Mouse (Mus musculus) neural tube, embryonic 14.5 days (tissue): ENCODE measurements around the gene Ccl19. TPM values are rescaled to one million over a fixed set of nuclear protein-coding genes. Genes with fewer than 3 reads are reported as not detected.
"Not testable (repeated sequence)": the region's sequence is repeated elsewhere in the genome, so short reads cannot be mapped to it uniquely, and the experiment has no call there.

ENCODE experiments used
- ATAC-seq: fragments of 200-750 bp; cut with Nextera tagmentation; 2 replicates; pipeline ENCODE4 v1.8.0; 2017; ENCODE audit warnings: low read depth, mild to moderate bottlenecking, moderate TSS enrichment, moderate library complexity
- H3K27ac ChIP-seq: fragments of 300-500 bp; sonication (generic); 2 replicates; pipeline ENCODE4 v1.5.1; 2014; ENCODE audit warnings: low read depth, mild to moderate bottlenecking, control low read depth, low read length, moderate library complexity, mixed read lengths
- H3K27me3 ChIP-seq: fragments of 300-500 bp; sonication (generic); 2 replicates; pipeline ENCODE4 v1.6.1; 2014; ENCODE audit warnings: low read length; ENCODE audit not compliant: control insufficient read depth, insufficient read depth
- H3K36me3 ChIP-seq: fragments of 300-500 bp; sonication (generic); 2 replicates; pipeline ENCODE4 v1.6.1; 2014; ENCODE audit warnings: low read length, mixed read lengths; ENCODE audit not compliant: control insufficient read depth, insufficient read depth
- H3K4me1 ChIP-seq: fragments of 300-500 bp; sonication (generic); 2 replicates; pipeline ENCODE4 v1.6.1; 2014; ENCODE audit warnings: low read length; ENCODE audit not compliant: control insufficient read depth, insufficient read depth
- H3K4me2 ChIP-seq: fragments of 300-500 bp; sonication (generic); 2 replicates; pipeline ENCODE4 v1.6.1; 2014; ENCODE audit warnings: mild to moderate bottlenecking, low read depth, low read length, control low read depth
- H3K4me3 ChIP-seq: fragments of 300-500 bp; sonication (generic); 2 replicates; pipeline ENCODE4 v1.5.1; 2014; ENCODE audit warnings: low read depth, low read length, control low read depth, mixed read lengths
- H3K9ac ChIP-seq: fragments of 300-500 bp; sonication (generic); replicated peaks from 2 replicates; pipeline ENCODE4 v1.6.1; 2014; ENCODE audit warnings: low read depth, mild to moderate bottlenecking, control low read depth, low read length, mixed read lengths
- H3K9me3 ChIP-seq: fragments of 300-500 bp; sonication (generic); 2 replicates; pipeline ENCODE4 v1.6.1; 2016; ENCODE audit warnings: low read length; ENCODE audit not compliant: control insufficient read depth
- WGBS: fragments of 180-500 bp; shearing (Covaris S2); extraction: QIAGEN DNeasy Blood & Tissue Kit; methylation state at CpG from one replicate; pipeline ENCODE4 v1.1.7; 2014; 5-methylcytosine and 5-hydroxymethylcytosine counted together
- polyA plus RNA-seq: library from polyadenylated mRNA; unstranded; fragments of >200 nt; fragmentation: Nextera tagmentation; extraction: Ambion mirVana; gene quantifications from 2 replicates; pipeline ENCODE4 v1.2.1, GENCODE M21; 2014

Ccl19 gene
- polyA plus RNA-seq = 0.45 TPM in 1 of 2 replicates, not detected in the other

GRCm38 (mm10) chr4:42756477-42756876 lies at the start of gene Ccl19:
Gene Ccl19, minus strand, starts transcription at chr4:42756577.
- H3K4me3 ChIP-seq, H3K9me3 ChIP-seq: not testable (repeated sequence)
- no CpG with 5 or more reads among the region's 6 CpGs for WGBS

GRCm38 (mm10) chr4:42773893-42774292 lies 17.5 kb upstream of the Ccl19 start, which contains the start of gene Ccl21a:
Gene Ccl21a, minus strand, starts transcription at chr4:42773993.
- not testable (repeated sequence) for H3K27ac ChIP-seq, ATAC-seq
- no CpG with 5 or more reads among the region's 5 CpGs for WGBS

More at GRCm38 (mm10) chr4:42756477-42756876, at the start of gene Ccl19:
- not testable (repeated sequence) for H3K4me2 ChIP-seq, H3K27me3 ChIP-seq, ATAC-seq, H3K4me1 ChIP-seq, H3K36me3 ChIP-seq, H3K9ac ChIP-seq, H3K27ac ChIP-seq

GRCm38 (mm10) chr4:42735245-42735644 lies 21.1 kb downstream of the Ccl19 start, which contains the start of gene 4930578G10Rik:
Gene 4930578G10Rik, plus strand, starts transcription at chr4:42735545.
- H3K27ac ChIP-seq, ATAC-seq, H3K4me1 ChIP-seq, H3K36me3 ChIP-seq, H3K4me3 ChIP-seq, H3K4me2 ChIP-seq, H3K9ac ChIP-seq, H3K27me3 ChIP-seq, H3K9me3 ChIP-seq: not testable (repeated sequence)
- no CpG with 5 or more reads among the region's 13 CpGs for WGBS

More at GRCm38 (mm10) chr4:42773893-42774292, 17.5 kb upstream of the Ccl19 start, which contains the start of gene Ccl21a:
- not testable (repeated sequence) for H3K36me3 ChIP-seq, H3K4me1 ChIP-seq, H3K9ac ChIP-seq, H3K4me2 ChIP-seq, H3K27me3 ChIP-seq, H3K4me3 ChIP-seq, H3K9me3 ChIP-seq

Other genes starting within 250 kb of the Ccl19 start
- not detected in 2 replicates for gene Fam205a2, start 228.4 kb downstream of the Ccl19 start, polyA plus RNA-seq
- gene Gm10591, start 144.4 kb downstream of the Ccl19 start, polyA plus RNA-seq = not detected in 2 replicates
- gene Gm2564, start 126.9 kb downstream of the Ccl19 start, polyA plus RNA-seq = not detected in 2 replicates
- gene Ccl27b, start 101.3 kb downstream of the Ccl19 start, polyA plus RNA-seq = not detected in 2 replicates
- gene Il11ra2, start 94.7 kb downstream of the Ccl19 start, polyA plus RNA-seq = not detected in 2 replicates
- 1.4 TPM in 1 of 2 replicates, not detected in the other for gene 4930578G10Rik, start 21.0 kb downstream of the Ccl19 start, polyA plus RNA-seq
- 0.68 and 1.1 TPM in 2 replicates for gene Ccl21a, start 17.4 kb upstream of the Ccl19 start, polyA plus RNA-seq
- gene Fam205a1, start 97.3 kb upstream of the Ccl19 start, polyA plus RNA-seq = 0.12 and 0.23 TPM in 2 replicates
- 0.79 and 0.84 TPM in 2 replicates for gene Gm12394, start 100.2 kb upstream of the Ccl19 start, polyA plus RNA-seq
- gene Fam205c, start 117.7 kb upstream of the Ccl19 start, polyA plus RNA-seq = 2.1 and 4.8 TPM in 2 replicates
- gene Phf24, start 160.1 kb upstream of the Ccl19 start, polyA plus RNA-seq = 41.1 and 48.7 TPM in 2 replicates
- 44.1 and 44.7 TPM in 2 replicates for gene Dnajb5, start 193.2 kb upstream of the Ccl19 start, polyA plus RNA-seq
- gene 1700022I11Rik, start 213.0 kb upstream of the Ccl19 start, polyA plus RNA-seq = 0.50 and 1.1 TPM in 2 replicates
- gene Vcp, start 243.9 kb upstream of the Ccl19 start, polyA plus RNA-seq = 435 and 534 TPM in 2 replicates